Mouse (Mus musculus) bone marrow macrophage, adult 2 months (primary cell): ENCODE data around the gene Pheta1.

Experiments used
- CTCF ChIP-seq: IDR thresholded peaks from 2 replicates; pipeline ENCODE4 v1.5.1; 2012; ENCODE audit warnings: low read depth, mild to moderate bottlenecking, low read length, moderate library complexity
- POLR2A ChIP-seq: IDR thresholded peaks from 2 replicates; pipeline ENCODE4 v1.6.1; 2012; ENCODE audit warnings: mild to moderate bottlenecking, low read depth, low read length, borderline replicate concordance

DNA sequence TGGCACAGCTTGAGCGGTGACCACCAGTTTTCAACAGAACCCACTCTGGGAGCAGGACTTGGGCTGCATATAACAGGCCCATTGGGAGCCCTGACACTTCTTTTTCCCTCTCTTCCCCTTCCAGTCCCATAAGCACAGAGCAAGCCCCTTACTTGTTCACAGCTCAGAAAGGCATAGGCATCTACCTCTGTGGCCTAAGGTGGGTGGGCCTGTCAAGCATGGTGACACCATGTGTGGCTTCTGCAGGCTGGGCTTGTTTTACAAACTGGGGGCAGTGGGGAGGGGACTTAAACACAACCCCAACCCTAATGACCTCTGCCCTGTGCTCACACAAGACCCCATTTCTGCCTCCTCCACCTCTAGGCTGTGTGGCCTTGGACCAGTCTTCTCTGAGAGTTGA, 25.1 kb upstream of the Pheta1 start:
- TF ChIP-seq POLR2A (no peak), CTCF (no peak)
